Mouse (Mus musculus): Measurements from ENCODE around the gene Adh5.

GRCm38 (mm10) chr3:138479489-138479888 lies 36.6 kb downstream of the Adh5 start:
- TF ChIP-seq MAX (IDR thresholded peaks at IDR 0.05; ENCODE audit: low read depth) (no peak), TCF12 (IDR thresholded peaks at IDR 0.05; ENCODE audit: insufficient read depth, poor library complexity, severe bottlenecking) (no peak), POLR2A (IDR thresholded peaks at IDR 0.05; ENCODE audit: insufficient read length, low read depth) (no peak), E2F4 (IDR thresholded peaks at IDR 0.05; ENCODE audit: insufficient read depth) (no peak), POLR2AphosphoS2 (IDR thresholded peaks at IDR 0.05; ENCODE audit: insufficient read length, low read depth) (no peak), USF1 (IDR thresholded peaks at IDR 0.05; ENCODE audit: low read depth) (no peak)

Data from myocyte (in vitro differentiated cells).